Comparison of ENCODE assay signal across 9 mouse cellular contexts in the genomic region with DNA sequence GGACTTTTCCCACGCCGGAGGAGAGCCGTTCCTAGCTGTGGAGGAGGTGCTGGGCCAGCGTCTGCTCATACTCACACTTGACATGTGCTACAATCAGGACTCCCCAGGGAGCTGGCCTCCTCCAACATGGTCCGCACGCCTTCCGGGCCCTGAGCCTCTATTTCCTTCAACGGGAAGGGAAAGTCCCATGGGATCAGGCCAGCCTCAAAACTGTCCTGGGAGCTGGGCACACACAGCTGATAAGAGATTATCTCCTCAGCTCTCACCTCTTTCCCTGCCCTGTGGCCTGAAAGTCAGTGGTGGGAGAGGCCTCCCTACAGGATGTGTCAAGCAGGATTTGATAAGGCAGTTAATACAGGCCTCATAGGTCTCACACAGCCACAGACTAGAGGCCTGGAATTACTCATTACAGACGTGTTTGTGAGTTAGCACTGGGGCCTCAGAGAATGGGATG. TPM values are rescaled to one million over a fixed set of nuclear protein-coding genes. Genes with fewer than 3 reads are reported as not detected.
DNase-seq lines count a peak whose midpoint lies in the region; ATAC-seq and TF ChIP-seq lines count a peak whose summit lies in the region.
"Had no signal": no experiment of that assay in that cellular context is flagged by ENCODE, and none has a peak within 500 bp of the region (broad histone marks: within the 10 kb centered on the region; RNA-seq: fewer than 3 reads in every experiment).

No protein-coding gene starts in this region.

- H3K9me3 ChIP-seq in embryonic facial prominence, embryonic 14.5 days (ENCODE audit: control insufficient read depth, low read length), result no peaks in the 10 kb centered on the region
- H3K9me3 ChIP-seq: megakaryocyte, embryonic 14.5 days had no signal

- H3K36me3 ChIP-seq in embryonic facial prominence, embryonic 14.5 days (ENCODE audit: control insufficient read depth, insufficient read depth, low read length), result no peaks in the 10 kb centered on the region
- H3K36me3 ChIP-seq in liver, adult 2 months (ENCODE audit: control insufficient read depth, insufficient read depth, low read length), result no peaks in the 10 kb centered on the region

- peak; percentile 84 for DNase-seq in MN1 (ENCODE audit: low spot score)
- peak; percentile 47 for DNase-seq in embryonic facial prominence, embryonic 14.5 days (ENCODE audit: low spot score)
- peak; percentile 86 for DNase-seq in heart, postnatal 4 days
- peak; percentile 14 for DNase-seq in liver, adult 2 months (ENCODE audit: extremely low read depth, low read depth, low spot score)
- no peak for DNase-seq in spleen, postnatal 10 days (ENCODE audit: low spot score in 2 of 2)
- DNase-seq in Muller cell, postnatal 12 days (ENCODE audit: inconsistent ontology term), result no peak
- no peak for DNase-seq in urinary bladder, adult 2 months (ENCODE audit: low spot score)
- DNase-seq in urinary bladder, postnatal 25 days (ENCODE audit: low spot score), result no peak

- no peak overlapping the region for H3K9ac ChIP-seq in embryonic facial prominence, embryonic 14.5 days (ENCODE audit: low read depth, low read length)
- no peak overlapping the region for H3K9ac ChIP-seq in liver, adult 2 months (ENCODE audit: low read depth, low read length)

- no peak for ATAC-seq in embryonic facial prominence, embryonic 14.5 days (ENCODE audit: low read depth)

- no peak for TF ChIP-seq CTCF in liver, adult 2 months (IDR thresholded peaks at IDR 0.05; ENCODE audit: low read depth, low read length)

- H3K27me3 ChIP-seq in embryonic facial prominence, embryonic 14.5 days (replicated peaks; ENCODE audit: control insufficient read depth, insufficient read depth, low read length), result no peaks in the 10 kb centered on the region
- no peaks in the 10 kb centered on the region for H3K27me3 ChIP-seq in liver, adult 2 months (ENCODE audit: control insufficient read depth, insufficient read depth, low read length)

- H3K4me3 ChIP-seq in embryonic facial prominence, embryonic 14.5 days (ENCODE audit: low read depth, low read length), result no peak overlapping the region
- no peak overlapping the region for H3K4me3 ChIP-seq in liver, adult 2 months (ENCODE audit: insufficient read depth, low read depth, low read length)

- 60% methylated on average over 9 of the region's 9 CpGs for WGBS in embryonic facial prominence, embryonic 14.5 days
- 56% methylated on average over 9 of the region's 9 CpGs for WGBS in liver, adult 2 months

- no peaks in the 10 kb centered on the region for H3K79me2 ChIP-seq in liver, adult 2 months (ENCODE audit: control insufficient read depth, insufficient read depth, low read length)

- TF ChIP-seq POLR2A in liver, adult 2 months (IDR thresholded peaks at IDR 0.05; ENCODE audit: extremely low read depth, insufficient read depth, low read length), result no peak

- no peak overlapping the region for H3K4me2 ChIP-seq in embryonic facial prominence, embryonic 14.5 days (ENCODE audit: low read depth, low read length)

- H3K4me1 ChIP-seq in embryonic facial prominence, embryonic 14.5 days (ENCODE audit: control insufficient read depth, insufficient read depth, low read length), result no peaks in the 10 kb centered on the region
- H3K4me1 ChIP-seq in liver, adult 2 months (ENCODE audit: control insufficient read depth, insufficient read depth, low read length), result no peaks in the 10 kb centered on the region

- no peak overlapping the region for H3K27ac ChIP-seq in embryonic facial prominence, embryonic 14.5 days (replicated peaks; ENCODE audit: low read depth, low read length)
- H3K27ac ChIP-seq in liver, adult 2 months (replicated peaks; ENCODE audit: insufficient read depth, low read depth, low read length), result no peak overlapping the region

RNA-seq across cellular contexts. Expression of a gene that starts 26.9 kb away (rescaled TPM):
- not detected in 2 replicates for polyA plus RNA-seq in embryonic facial prominence, embryonic 14.5 days (2014; fragmentation: Nextera tagmentation; extraction: Ambion mirVana)
- total RNA-seq in heart, postnatal 4 days (2021), result not detected
- not detected in 2 replicates for total RNA-seq in liver, adult 2 months (2014; rRNA removed)
- not detected in 2 replicates for polyA plus RNA-seq in liver, adult 2 months (2012; rRNA removed)
- not detected in 2 replicates for polyA plus RNA-seq in urinary bladder, adult 2 months (2012; rRNA removed)

RNA-seq across cellular contexts. Expression of a gene that starts 33.4 kb away (rescaled TPM):
- not detected in 2 replicates for polyA plus RNA-seq in embryonic facial prominence, embryonic 14.5 days (2014; fragmentation: Nextera tagmentation; extraction: Ambion mirVana)
- not detected for total RNA-seq in heart, postnatal 4 days (2021)
- total RNA-seq in liver, adult 2 months (2014; rRNA removed), result not detected in 2 replicates
- polyA plus RNA-seq in liver, adult 2 months (2012; rRNA removed), result not detected in 2 replicates
- polyA plus RNA-seq in urinary bladder, adult 2 months (2012; rRNA removed), result not detected in 2 replicates

RNA-seq across cellular contexts. Expression of a gene that starts 43.3 kb away (rescaled TPM):
- 3.0 and 3.3 TPM in 2 replicates for polyA plus RNA-seq in embryonic facial prominence, embryonic 14.5 days (2014; fragmentation: Nextera tagmentation; extraction: Ambion mirVana)
- total RNA-seq in heart, postnatal 4 days (2021), result 1 to 10 TPM; 2.0 TPM
- 0.54 and 0.65 TPM in 2 replicates for total RNA-seq in liver, adult 2 months (2014; rRNA removed)
- polyA plus RNA-seq in liver, adult 2 months (2012; rRNA removed), result 0.71 and 1.00 TPM in 2 replicates
- 35.2 and 36.2 TPM in 2 replicates for polyA plus RNA-seq in urinary bladder, adult 2 months (2012; rRNA removed)

RNA-seq across cellular contexts. Expression of a gene that starts 52.2 kb away (rescaled TPM):
- polyA plus RNA-seq in embryonic facial prominence, embryonic 14.5 days (2014; fragmentation: Nextera tagmentation; extraction: Ambion mirVana), result 0.46 TPM in 1 of 2 replicates, not detected in the other
- total RNA-seq in heart, postnatal 4 days (2021), result 1 to 10 TPM in 1 of 2 experiments, under 1 TPM in 1; 0.43 to 1.7 TPM
- 126 and 130 TPM in 2 replicates for total RNA-seq in liver, adult 2 months (2014; rRNA removed)
- polyA plus RNA-seq in liver, adult 2 months (2012; rRNA removed), result 0.38 TPM in 1 of 2 replicates, not detected in the other
- 2.0 and 2.2 TPM in 2 replicates for polyA plus RNA-seq in urinary bladder, adult 2 months (2012; rRNA removed)

RNA-seq across cellular contexts. Expression of a gene that starts 56.1 kb away (rescaled TPM):
- polyA plus RNA-seq in embryonic facial prominence, embryonic 14.5 days (2014; fragmentation: Nextera tagmentation; extraction: Ambion mirVana), result not detected in 2 replicates
- total RNA-seq in heart, postnatal 4 days (2021), result not detected
- total RNA-seq in liver, adult 2 months (2014; rRNA removed), result not detected in 2 replicates
- not detected in 2 replicates for polyA plus RNA-seq in liver, adult 2 months (2012; rRNA removed)
- not detected in 2 replicates for polyA plus RNA-seq in urinary bladder, adult 2 months (2012; rRNA removed)

Comparison
In these comparisons a context has a peak if more than half of its experiments do, and no peak if none do; other contexts are left out.
1. DNase-seq: peak in MN1 (single experiment), embryonic facial prominence, embryonic 14.5 days (single experiment), heart, postnatal 4 days (single experiment) and liver, adult 2 months (single experiment); none in spleen, postnatal 10 days (0 of 2), Muller cell, postnatal 12 days (single experiment), urinary bladder, adult 2 months (single experiment) and urinary bladder, postnatal 25 days (single experiment).